ENCODE assay signal across 16 mouse cellular contexts in the genomic region with DNA sequence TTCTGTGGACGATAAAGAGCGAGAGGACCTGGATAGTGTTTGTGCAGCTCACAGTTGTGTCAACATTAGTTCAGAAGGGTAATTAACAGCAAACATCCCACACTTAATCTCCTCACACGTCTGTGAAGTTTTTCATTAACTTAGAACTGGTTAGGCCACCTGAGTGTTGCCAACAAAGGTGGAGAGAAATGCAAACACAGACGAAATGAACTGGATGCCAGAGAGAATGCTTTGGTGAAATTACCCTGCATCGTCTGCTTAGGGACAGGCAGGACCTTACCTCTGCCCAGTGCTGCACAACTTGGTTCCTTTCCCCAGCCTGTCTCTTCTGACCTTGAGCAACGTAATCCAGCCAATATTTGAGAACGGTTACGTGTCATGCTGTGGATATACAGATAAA. TPM values are rescaled to one million over a fixed set of nuclear protein-coding genes. Genes with fewer than 3 reads are reported as not detected.
A peak's percentile ranks its signal among the peaks of the same experiment; 100 is the strongest.
DNase-seq lines count a peak whose midpoint lies in the region; ATAC-seq and TF ChIP-seq lines count a peak whose summit lies in the region.
"Had no signal": no experiment of that assay in that cellular context is flagged by ENCODE, and none has a peak within 500 bp of the region (broad histone marks: within the 10 kb centered on the region; RNA-seq: fewer than 3 reads in every experiment).

No protein-coding gene starts in this region.

- no peak for TF ChIP-seq CTCF in lung, adult 2 months (IDR thresholded peaks at IDR 0.05; ENCODE audit: insufficient read depth, low read length)
- TF ChIP-seq CTCF in lung, embryonic 14.5 days (IDR thresholded peaks at IDR 0.05; ENCODE audit: low read depth) = no peak

- 0 out of 2 replicates have a peak, but pooled peaks cover under 1% of the 10 kb centered on the region for H3K36me3 ChIP-seq in kidney, embryonic 15.5 days
- H3K36me3 ChIP-seq in lung, embryonic 14.5 days (ENCODE audit: insufficient read depth) = peaks cover 10% of the 10 kb centered on the region; the same call in 1 of the 2 replicates
- H3K36me3 ChIP-seq in stomach, embryonic 16.5 days (ENCODE audit: control insufficient read depth, insufficient read depth, low read length) = no peaks in the 10 kb centered on the region
- H3K36me3 ChIP-seq: midbrain, embryonic 15.5 days; neural tube, embryonic 13.5 days had no signal

- H3K27ac ChIP-seq in kidney, embryonic 15.5 days = peak overlapping the region; percentile 15
- peak overlapping the region; percentile 83 for H3K27ac ChIP-seq in lung, embryonic 14.5 days (ENCODE audit: low read depth)
- H3K27ac ChIP-seq in stomach, embryonic 16.5 days (ENCODE audit: low read length) = peak overlapping the region; percentile 75
- H3K27ac ChIP-seq: forebrain, embryonic 12.5 days; left cerebral cortex, adult 2 months; liver, embryonic 14.5 days; midbrain, embryonic 15.5 days; neural tube, embryonic 13.5 days had no signal

- H3K4me1 ChIP-seq in lung, adult 2 months (ENCODE audit: control insufficient read depth, insufficient read depth, low read length) = peaks cover 6% of the 10 kb centered on the region
- peaks cover 18% of the 10 kb centered on the region for H3K4me1 ChIP-seq in kidney, embryonic 15.5 days
- no peaks in the 10 kb centered on the region for H3K4me1 ChIP-seq in lung, embryonic 14.5 days (ENCODE audit: insufficient read depth)
- H3K4me1 ChIP-seq in stomach, embryonic 16.5 days (ENCODE audit: control insufficient read depth, insufficient read depth, low read length) = peaks cover under 1% of the 10 kb centered on the region

- intact Hi-C loops in heart, postnatal 25 days (cut with DNase I) = no loop called here

- H3K9me3 ChIP-seq in kidney, embryonic 15.5 days (replicated peaks) = no peaks in the 10 kb centered on the region
- no peaks in the 10 kb centered on the region for H3K9me3 ChIP-seq in lung, embryonic 14.5 days (ENCODE audit: low read depth, low read length)
- no peaks in the 10 kb centered on the region for H3K9me3 ChIP-seq in stomach, embryonic 16.5 days (replicated peaks; ENCODE audit: control insufficient read depth, low read length)
- H3K9me3 ChIP-seq: forebrain, embryonic 12.5 days; midbrain, embryonic 15.5 days; neural tube, embryonic 13.5 days had no signal

- no peak overlapping the region for H3K9ac ChIP-seq in kidney, embryonic 15.5 days
- H3K9ac ChIP-seq in lung, embryonic 14.5 days = no peak overlapping the region
- H3K9ac ChIP-seq in stomach, embryonic 16.5 days (ENCODE audit: low read length) = no peak overlapping the region
- H3K9ac ChIP-seq: forebrain, embryonic 12.5 days; liver, embryonic 14.5 days; midbrain, embryonic 15.5 days; neural tube, embryonic 13.5 days had no signal

- no peak overlapping the region for H3K4me2 ChIP-seq in kidney, embryonic 15.5 days
- H3K4me2 ChIP-seq in lung, embryonic 14.5 days = peak overlapping the region; percentile 95
- H3K4me2 ChIP-seq in stomach, embryonic 16.5 days (ENCODE audit: low read depth, low read length) = peak overlapping the region; percentile 84; the same call in 1 of the 2 replicates
- H3K4me2 ChIP-seq: forebrain, embryonic 12.5 days; midbrain, embryonic 15.5 days; neural tube, embryonic 13.5 days had no signal

- peaks cover 30% of the 10 kb centered on the region for H3K27me3 ChIP-seq in kidney, embryonic 15.5 days
- peaks cover 14% of the 10 kb centered on the region; the same call in 1 of the 2 replicates for H3K27me3 ChIP-seq in lung, embryonic 14.5 days (ENCODE audit: insufficient read depth, low read length)
- 0 out of 2 replicates have a peak, but pooled peaks cover 7% of the 10 kb centered on the region for H3K27me3 ChIP-seq in stomach, embryonic 16.5 days (ENCODE audit: control insufficient read depth, insufficient read depth, low read length)
- H3K27me3 ChIP-seq: Patski had no signal

- 30% methylated on average over 8 of the region's 8 CpGs for WGBS in lung, adult 2 months
- WGBS in kidney, embryonic 15.5 days = 53% methylated on average over 8 of the region's 8 CpGs
- 42% methylated on average over 8 of the region's 8 CpGs for whole genome bisulfite sequencing in lung, embryonic 14.5 days
- WGBS in stomach, embryonic 16.5 days = 43% methylated on average over 8 of the region's 8 CpGs

- TF ChIP-seq POLR2A in lung, adult 2 months (IDR thresholded peaks at IDR 0.05; ENCODE audit: borderline replicate concordance, extremely low read depth, low read depth, low read length) = no peak

- H3K4me3 ChIP-seq in lung, adult 2 months (replicated peaks; ENCODE audit: extremely low read depth, low read depth, low read length) = no peak overlapping the region
- H3K4me3 ChIP-seq in kidney, embryonic 15.5 days (replicated peaks) = no peak overlapping the region
- peak overlapping the region; percentile 24 for H3K4me3 ChIP-seq in lung, embryonic 14.5 days (ENCODE audit: low read depth, low read length)
- H3K4me3 ChIP-seq in stomach, embryonic 16.5 days (replicated peaks; ENCODE audit: low read length) = peak overlapping the region; percentile 32; the same call in 1 of the 2 replicates
- H3K4me3 ChIP-seq: forebrain, embryonic 12.5 days; left cerebral cortex, adult 2 months; midbrain, embryonic 15.5 days; neural tube, embryonic 13.5 days had no signal

- no peak for ATAC-seq in kidney, embryonic 15.5 days (replicated peaks; ENCODE audit: low FRiP score)
- peak; percentile 53; the same call in 1 of the 2 replicates for ATAC-seq in lung, embryonic 14.5 days (ENCODE audit: insufficient read depth)
- ATAC-seq in stomach, embryonic 16.5 days (ENCODE audit: insufficient read depth, low FRiP score) = peak; percentile 86
- ATAC-seq: midbrain, embryonic 15.5 days; Patski had no signal

- DNase-seq in lung, adult 18-20 months = peak; percentile 38 to 71
- DNase-seq in lung, adult 2 months = no peak
- DNase-seq in lung, embryonic 14.5 days = peak; percentile 59
- DNase-seq in cerebellum, postnatal 4 days (ENCODE audit: low spot score in 2 of 2) = no peak
- DNase-seq in heart, postnatal 25 days (ENCODE audit: low spot score) = no peak
- DNase-seq: cerebellum, adult 8-10 months had no signal

RNA-seq across cellular contexts. Expression of gene Gm45623, which starts 6.1 kb away (rescaled TPM):
- polyA plus RNA-seq in lung, adult 2 months (2012; rRNA removed) = 0.07 and 0.12 TPM in 2 replicates
- not detected in 2 replicates for polyA plus RNA-seq in kidney, embryonic 15.5 days (2015; fragmentation: Nextera tagmentation; extraction: Ambion mirVana)
- polyA plus RNA-seq in lung, embryonic 14.5 days (2014; fragmentation: Nextera tagmentation; extraction: Ambion mirVana) = 4.6 and 5.0 TPM in 2 replicates
- polyA plus RNA-seq in stomach, embryonic 16.5 days (2015; fragmentation: Nextera tagmentation; extraction: Ambion mirVana) = 1.9 and 2.6 TPM in 2 replicates
- total RNA-seq in heart, postnatal 25 days (2021) = not detected
- total RNA-seq: adrenal gland, adult 18-20 months had no signal
- polyA plus RNA-seq: hindbrain, embryonic 11.5 days; liver, embryonic 14.5 days; Patski had no signal

RNA-seq across cellular contexts. Expression of gene Smad5, which starts 44.7 kb away (rescaled TPM):
- 20.3 and 27.1 TPM in 2 replicates for polyA plus RNA-seq in lung, adult 2 months (2012; rRNA removed)
- 33.3 and 34.6 TPM in 2 replicates for polyA plus RNA-seq in kidney, embryonic 15.5 days (2015; fragmentation: Nextera tagmentation; extraction: Ambion mirVana)
- polyA plus RNA-seq in lung, embryonic 14.5 days (2014; fragmentation: Nextera tagmentation; extraction: Ambion mirVana) = 59.2 and 62.0 TPM in 2 replicates
- polyA plus RNA-seq in stomach, embryonic 16.5 days (2015; fragmentation: Nextera tagmentation; extraction: Ambion mirVana) = 26.7 and 27.8 TPM in 2 replicates
- total RNA-seq in heart, postnatal 25 days (2021) = 10 to 100 TPM; 29.5 to 34.6 TPM

Comparison
In these comparisons a context has a peak if more than half of its experiments do, and no peak if none do; other contexts are left out.
1. DNase-seq: peak in lung, adult 18-20 months (2 of 2) and lung, embryonic 14.5 days (single experiment); none in lung, adult 2 months (single experiment), cerebellum, postnatal 4 days (0 of 2) and heart, postnatal 25 days (single experiment).
2. H3K4me3 ChIP-seq: peak in lung, embryonic 14.5 days (single experiment) and stomach, embryonic 16.5 days (single experiment); none in lung, adult 2 months (single experiment) and kidney, embryonic 15.5 days (single experiment).
3. H3K27ac ChIP-seq: peak in every context shown above with its lines; median percentile 83 in lung, embryonic 14.5 days; 75 in stomach, embryonic 16.5 days; 15 in kidney, embryonic 15.5 days.